Mouse (Mus musculus) lung, postnatal 14 days (tissue): ENCODE data around the gene Ezh1.
A peak's percentile ranks its signal among the peaks of the same experiment; 100 is the strongest.
"Not testable (repeated sequence)": the region's sequence is repeated elsewhere in the genome, so short reads cannot be mapped to it uniquely, and the experiment has no call there.

Experiments used
- DNase-seq: peaks from one replicate; pipeline ENCODE4 v3.0.0; 2021

Ezh1 gene

DNA sequence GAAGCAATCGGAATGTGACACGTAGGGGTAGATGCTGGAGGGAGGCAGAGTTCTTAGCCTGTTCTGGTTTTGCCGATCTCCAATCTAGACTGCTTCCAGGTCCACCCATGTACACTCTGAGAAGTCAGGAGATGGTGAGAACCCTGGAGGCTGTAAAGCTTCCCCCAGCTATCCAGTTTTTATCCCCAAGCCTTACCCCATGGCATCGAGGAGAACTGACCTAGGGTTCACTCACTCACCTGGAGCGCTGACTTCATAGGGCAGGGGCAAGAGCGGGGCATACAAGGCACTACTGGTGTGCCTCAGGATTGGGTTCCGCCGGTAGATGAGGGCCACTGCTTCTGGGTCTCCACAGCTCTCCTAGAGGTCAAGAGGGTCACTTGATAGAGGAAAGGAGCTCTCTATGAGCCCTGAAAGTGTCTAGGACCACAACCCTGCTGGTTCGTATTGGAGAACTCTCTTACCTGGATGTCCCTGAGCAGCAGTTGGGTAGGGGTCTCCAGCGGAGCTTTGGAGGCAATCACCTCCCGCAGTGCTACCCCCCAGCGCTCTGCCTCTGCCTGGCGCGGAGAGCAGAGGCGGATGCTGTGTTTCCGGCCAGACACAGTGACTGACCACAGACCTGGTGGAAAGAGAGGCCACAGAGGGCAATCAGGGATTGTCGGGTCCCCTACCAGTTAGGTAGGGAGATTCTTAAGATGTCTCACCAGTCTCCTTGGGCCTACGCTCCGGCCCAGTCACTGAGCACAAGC is 58.9 kb downstream of the Ezh1 start:
- DNase-seq, result no peak

DNA sequence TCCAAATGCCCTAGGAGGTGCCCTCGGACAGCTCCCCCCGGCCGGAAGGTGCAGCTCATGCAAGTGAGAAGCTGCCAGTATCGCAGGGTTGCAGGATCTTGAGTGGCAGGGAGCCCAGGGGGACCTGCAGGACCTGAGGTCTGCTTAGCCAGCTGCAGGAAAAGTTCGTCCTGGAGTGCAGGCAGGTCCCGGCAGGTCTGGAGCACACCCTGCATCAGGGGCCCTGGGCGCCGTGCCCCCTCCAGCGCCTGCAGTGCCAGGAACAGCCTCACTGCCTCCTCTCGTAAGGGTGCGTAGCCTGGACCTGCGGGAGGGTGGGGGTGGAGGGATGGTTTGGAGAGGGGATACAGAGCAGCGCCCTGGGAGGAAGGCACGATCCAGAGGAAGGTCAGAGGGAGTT is 59.9 kb downstream of the Ezh1 start:
- no peak for DNase-seq

DNA sequence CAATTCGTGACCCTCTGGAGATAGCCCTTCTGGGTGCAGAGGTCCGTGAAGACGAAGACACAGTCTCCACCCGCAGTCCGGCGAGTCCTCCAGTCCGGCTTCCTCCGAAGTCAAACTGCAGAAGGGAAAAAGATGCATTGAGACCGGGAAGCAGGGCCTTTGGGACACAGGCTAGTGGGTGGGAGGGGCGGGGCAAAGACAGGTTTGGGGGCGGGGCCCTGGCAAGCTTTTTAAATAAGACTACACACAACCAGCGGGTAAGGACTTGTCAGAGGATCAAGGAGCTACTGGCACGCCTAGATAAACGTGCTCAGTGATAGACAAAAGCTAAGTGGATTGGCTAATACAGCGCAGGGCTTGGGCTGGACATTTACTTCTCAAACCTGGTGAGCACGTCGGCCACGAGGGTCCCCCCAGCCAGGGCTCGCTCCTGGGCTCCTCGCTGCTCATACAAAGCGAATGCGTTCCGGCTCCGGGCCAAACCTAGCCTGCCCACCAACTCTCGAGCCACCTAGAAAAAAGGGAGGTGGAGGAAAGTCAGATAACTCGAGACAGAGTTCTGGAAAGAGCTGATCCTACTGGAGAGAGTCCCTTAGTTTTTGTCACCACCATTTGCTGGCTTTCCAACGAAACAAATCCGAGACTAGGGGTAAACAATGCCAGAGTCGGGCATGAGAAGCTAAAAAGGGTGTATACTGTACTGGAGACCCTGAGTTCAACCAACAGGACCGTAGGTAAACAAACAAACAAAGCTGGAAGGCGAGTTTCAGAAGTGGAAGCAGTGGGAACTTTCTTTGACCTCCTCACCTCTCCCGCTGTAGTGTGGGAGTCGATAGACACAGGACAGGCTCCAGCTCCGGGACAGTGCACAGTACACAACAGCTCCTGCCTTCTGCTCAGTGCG is 61.3 kb downstream of the Ezh1 start:
- DNase-seq, result no peak

DNA sequence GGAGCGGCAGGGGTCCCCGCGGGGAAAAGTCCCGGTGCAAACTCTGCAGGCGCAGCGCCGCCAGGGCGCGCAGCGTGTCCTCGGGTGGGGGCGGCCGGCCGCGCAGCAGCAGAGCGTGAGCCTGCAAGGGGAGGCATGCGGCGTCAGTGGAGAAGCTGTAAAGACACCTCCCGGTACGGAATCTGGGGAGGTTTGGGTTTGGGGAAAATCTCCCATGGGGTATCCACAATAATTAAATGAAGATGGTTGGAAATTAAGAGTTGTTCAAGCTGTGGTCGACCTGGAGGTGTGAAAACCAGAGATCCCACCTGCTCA is 62.0 kb downstream of the Ezh1 start:
- no peak for DNase-seq

DNA sequence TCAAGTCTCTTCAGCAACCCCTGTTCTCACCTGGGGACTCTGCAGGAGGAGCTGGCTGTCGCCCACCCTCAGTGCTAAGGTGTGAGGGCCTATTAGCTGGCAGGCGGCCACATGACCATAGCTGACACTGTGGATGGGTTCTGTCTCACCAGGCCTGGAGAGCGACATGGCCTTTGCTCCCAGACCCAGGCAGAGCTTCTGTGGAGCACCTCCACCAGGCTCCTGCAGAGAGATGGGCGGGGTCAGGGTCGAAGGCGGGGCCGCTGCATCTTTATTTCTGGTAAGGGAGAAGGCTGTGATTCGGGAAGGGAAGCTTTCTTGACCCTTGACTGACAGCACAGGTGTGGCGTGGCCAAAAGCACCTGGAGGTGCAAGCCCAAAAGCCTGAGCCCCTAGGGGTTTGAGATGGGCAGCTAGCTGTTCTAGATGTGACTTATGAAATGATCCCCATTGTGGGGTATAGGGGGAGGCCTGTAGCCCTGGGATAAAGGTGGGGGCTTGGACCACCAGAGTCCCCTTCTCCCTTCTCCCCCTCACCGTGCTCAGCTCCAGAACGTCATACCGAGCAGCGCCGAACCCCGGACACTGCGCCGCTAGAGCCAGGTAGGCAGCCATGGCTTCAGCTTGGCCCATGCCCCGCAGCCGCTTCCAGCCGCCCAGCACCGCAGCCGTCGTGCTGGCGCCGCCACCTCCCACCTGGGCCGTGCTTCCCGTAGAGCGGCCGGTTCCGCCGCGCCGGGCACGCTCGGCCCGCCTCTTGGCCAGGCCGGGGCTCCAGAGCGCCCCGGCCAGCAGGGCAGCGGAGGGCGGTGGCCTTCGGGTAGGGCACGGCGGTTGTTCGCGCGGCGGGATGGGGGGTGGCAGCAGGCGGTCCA is 62.5 kb downstream of the Ezh1 start:
- no peak for DNase-seq

DNA sequence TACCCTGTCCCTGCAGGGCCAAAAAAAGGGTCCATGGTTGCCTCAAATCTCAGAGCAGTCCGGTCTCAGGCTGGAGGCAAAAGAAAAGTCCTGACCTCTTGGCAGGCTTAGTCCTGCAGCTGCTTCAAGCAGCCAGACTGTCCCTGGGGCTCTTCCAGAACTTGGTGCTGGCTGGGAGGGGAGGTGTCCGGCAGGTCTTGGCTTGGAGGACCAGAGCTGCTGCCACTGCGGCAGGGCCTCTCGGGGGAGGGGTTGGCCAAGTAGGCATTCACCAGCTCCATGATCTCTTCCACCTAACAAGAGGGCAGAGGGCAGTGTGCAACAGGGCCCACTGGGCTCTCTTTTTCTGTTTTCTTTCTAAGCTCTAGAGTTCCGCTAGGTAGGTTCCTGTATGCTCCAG is 63.5 kb downstream of the Ezh1 start:
- DNase-seq, result peak; percentile 59

DNA sequence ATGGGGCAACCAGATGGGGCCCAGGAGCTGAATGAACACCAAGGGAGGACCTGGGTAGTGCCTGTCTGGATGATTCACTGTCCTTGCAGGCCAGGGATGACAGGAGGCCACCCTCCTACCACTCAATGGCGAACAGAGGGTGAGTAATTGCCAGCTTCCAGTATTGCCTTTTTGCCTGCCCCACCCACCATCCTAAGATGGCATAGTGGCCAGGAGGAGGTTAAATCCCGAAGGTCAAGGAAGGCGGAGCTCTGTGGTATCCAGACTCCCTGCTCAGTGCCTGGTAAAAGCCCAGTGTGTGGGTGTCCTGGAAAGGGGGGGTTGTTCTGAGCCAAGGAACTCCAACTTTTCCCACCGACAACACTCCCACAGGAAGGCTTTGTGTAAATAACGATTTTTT is 64.0 kb downstream of the Ezh1 start:
- no peak for DNase-seq

DNA sequence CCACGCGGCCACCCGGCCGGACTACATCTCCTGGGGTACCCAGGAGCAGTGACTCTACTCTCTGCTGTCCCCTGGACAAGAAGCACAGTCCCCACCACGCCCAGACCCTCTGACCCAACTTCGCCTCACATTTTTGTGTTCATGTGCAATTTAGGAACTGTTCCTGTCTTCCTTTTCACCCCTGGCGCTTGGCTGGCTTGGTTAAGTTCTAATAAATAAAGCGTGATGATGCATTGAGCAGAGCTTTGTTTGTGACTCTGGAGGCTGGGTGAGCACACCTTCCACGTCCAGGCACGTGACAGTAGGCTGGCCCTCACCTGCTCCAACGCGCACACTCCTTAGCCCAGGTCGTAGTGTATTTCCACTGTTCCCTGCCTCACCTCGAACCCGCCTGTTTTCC is 64.7 kb downstream of the Ezh1 start:
- no peak for DNase-seq

DNA sequence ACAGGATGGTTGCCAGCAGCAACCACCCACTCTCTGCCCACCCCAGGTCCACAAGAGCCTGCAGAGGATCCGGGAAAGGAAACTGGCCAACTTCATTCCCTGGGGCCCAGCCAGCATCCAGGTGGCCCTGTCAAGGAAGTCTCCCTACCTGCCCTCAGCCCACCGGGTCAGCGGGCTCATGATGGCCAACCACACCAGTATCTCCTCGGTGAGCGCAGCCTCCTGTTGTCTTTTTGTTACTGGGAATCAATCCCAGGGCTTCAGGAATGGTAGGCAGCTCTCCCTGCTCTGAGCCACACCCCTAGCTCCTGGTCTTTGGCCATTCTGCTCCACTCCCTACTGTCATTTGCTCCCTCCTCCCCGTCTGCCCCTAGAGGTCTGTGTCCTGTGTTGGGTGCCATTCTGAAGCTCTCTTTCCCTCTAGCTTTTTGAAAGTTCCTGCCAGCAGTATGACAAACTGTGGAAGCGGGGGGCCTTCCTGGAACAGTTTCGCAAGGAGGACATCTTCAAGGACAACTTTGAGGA is 65.2 kb downstream of the Ezh1 start:
- not testable (repeated sequence) for DNase-seq

DNA sequence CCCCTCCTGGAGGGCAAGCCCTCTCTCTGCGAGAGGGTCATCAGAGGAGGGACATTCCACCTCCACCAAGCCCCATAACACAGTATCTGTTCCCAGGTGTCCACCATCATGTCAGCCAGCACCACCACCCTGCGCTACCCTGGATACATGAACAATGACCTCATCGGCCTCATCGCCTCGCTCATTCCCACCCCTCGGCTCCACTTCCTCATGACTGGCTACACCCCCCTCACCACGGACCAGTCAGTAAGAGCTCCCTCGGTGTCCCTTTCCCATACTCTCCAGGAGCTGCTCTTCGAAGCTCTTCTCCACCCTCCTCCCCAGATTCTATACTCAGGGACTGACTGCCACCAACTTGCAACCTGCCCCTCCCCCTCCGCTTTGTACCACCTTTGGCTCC is 66.1 kb downstream of the Ezh1 start:
- DNase-seq, result not testable (repeated sequence)

DNA sequence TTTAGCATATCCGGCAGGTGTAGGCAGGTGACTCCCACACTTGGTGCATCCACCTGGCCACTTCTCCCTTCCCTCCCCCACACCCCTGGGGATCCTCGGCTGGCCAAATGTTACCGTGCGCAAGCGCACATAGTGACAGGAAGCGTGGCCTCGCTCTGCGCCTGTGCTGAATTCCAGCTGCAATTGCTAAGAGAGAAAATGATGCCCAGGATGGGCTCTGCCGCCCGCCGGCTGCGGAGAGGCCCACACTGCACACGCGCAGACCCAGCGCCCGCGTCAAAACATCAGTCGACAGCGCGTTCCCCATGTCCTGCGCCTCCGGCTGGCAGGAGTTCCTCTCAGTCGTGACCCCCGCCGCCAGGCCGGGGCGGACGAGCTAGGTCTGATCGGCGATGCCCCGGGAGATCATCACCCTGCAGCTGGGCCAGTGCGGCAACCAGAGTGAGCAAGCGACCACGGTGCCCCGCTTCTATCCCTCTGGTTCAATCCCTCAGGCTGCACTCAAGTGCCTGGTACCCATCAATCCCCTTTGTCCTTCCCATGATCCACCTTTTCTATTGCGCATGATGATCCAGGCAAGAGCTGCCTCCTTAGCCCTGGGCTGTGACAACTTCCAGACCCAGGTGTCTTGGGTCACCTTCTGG is 70.4 kb downstream of the Ezh1 start, which contains the start of gene Tubg2:
Gene Tubg2 (plus strand): TSS at position 180 of the 644 bp plus-strand sequence.
- DNase-seq, result peak; percentile 52

DNA sequence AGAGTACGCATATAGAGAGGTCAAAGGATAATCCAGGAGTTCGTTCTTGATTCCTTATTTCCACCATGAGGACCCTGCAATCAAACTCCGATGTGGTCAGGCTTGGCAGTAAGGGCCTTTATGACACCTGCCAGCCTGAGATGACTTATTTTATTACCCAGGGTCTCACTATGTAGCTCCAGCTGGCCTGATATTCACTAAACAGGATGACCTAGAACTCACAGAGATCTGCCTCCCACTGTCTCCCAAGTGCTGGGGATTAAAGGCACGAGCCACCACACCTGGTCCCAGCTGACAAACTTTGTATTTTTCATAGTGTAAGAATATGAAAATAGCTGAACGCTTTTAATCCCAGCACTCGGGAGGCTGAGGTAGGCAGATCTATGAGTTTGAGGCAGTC is 71.1 kb downstream of the Ezh1 start:
- no peak for DNase-seq

DNA sequence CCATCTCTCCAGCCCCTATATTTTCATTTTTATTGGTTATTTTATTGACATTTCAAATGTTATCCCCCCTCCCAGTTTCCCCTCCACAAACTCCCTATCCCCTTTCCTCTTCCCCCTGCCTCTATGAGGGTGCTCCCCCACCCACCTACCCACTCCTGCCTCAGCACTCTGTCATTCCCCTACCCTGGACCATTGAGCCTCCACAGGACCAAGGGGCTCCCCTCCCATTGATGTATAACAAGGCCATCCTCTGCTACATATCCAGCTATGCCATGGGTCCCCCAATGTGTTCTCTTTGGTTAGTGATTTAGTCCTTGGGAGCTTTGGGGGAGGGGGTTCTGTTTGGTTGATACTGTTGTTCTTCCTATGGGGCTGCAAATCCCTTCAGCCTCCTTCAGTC is 71.6 kb downstream of the Ezh1 start:
- no peak for DNase-seq

DNA sequence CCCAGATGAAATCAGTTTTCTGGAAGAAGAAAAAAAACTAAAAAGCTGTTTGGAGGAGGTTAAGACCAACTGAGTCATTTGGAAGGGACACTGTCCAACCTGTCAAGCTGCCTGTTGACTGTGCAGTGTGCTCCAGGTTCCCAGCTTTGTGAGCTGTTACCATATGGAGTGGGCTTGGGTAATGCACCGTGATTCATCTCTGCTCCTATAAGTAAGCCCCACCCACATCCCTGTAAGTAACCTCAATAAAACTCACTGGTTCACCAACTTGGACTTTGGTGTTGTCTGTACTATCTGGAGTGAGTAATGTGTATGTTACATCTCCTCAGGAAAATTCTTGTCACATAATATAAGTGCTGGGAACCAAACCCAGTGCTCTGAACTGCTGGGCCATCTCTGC is 73.4 kb downstream of the Ezh1 start:
- no peak for DNase-seq

DNA sequence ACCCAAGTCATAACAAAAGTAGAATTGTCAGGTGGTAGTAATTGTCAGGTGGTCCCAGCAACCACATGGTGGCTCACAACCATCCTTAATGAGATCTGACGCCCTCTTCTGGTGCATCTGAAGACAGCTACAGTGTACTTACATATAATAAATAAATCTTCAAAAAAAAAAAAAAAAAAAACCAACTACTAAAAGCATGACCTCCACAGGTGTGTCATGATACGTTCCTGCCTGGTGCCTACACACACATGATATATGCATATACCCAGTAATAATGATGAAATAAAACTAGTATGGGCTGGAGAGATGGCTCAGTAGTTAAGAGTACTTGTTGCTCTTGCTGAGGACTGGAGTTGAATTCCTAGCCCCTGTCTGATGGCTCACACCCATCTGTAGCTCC is 75.2 kb downstream of the Ezh1 start:
- DNase-seq, result no peak

DNA sequence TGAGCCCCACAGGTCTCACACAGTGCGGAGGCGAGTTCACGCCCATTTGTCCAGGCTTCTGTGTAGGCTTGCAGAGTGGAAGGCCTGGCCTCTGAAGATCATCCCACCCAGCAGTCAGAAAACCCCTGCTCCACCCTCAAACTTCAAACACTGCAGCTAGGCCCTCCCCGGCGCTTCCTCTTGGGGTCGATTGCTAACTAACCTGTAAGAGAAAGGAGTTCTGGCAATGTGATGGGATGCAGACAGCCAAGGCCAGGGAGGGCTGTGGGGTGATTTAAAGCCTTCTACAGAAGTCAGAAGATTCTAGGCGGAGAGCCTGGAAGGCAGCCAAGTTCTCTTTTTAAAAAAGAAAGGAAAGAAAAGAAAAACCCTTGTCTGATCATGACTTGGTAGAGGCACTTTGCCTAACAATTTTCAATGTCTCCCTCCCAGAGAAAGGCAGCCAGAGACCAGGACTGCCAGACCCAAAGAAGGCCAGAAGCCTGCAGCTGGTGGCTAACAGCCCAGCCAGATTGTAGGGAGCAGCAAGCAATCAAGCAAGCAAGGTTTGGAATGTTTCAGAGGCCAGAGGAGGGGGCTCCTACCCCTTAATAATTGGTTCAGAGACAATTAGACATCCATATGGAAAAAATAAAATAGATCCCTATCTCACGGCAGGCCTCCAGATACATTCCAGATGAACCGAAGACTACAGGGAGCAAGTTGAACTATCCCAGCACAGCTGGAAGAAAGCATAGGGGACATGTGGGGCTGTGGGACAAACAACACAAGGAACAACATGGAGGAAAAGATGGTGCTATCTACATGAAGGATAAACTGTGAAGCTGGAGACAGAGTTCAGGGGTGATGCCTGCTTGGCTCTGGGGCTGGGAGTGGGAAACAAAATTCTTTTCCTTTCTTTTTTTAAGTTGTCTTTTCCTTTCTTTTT is 76.8 kb downstream of the Ezh1 start:
- DNase-seq, result no peak

DNA sequence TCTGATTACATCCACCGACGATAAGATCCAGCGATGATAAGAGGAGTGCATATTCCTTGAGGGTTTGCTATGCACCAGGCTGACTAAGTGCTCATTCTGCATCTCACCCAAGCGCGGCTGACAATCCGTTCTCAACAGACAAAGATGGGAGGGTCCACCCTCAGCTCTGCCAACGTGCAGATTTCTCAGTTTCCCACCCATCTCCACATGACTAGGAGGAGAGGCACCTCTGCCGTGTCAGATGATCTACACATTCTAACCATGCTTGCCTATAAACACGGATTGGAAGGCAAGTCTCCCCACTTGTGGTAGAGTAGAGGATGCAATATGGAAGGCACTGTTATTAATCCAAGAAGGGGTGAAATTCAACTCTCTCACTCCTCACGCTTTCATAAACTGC is 77.5 kb downstream of the Ezh1 start:
- no peak for DNase-seq

DNA sequence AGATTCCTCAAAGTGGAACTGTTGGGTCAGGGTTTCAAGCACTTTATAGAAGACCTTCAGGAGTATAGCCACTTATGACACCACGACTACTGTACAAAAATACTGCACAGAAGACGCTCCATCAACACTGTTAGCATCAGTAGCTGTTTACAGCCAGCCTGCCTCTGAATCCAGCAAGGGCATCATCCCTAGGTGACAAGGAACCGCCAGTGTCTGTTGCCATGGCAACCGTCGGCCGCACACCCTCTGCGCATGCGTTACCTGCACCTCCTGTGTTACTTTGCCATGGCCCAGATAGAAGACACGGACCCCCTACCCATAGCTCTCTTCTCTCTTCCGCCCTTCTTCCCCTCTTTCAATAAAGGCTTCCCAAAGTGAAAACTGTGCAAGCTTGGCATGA is 79.9 kb downstream of the Ezh1 start:
- no peak for DNase-seq

DNA sequence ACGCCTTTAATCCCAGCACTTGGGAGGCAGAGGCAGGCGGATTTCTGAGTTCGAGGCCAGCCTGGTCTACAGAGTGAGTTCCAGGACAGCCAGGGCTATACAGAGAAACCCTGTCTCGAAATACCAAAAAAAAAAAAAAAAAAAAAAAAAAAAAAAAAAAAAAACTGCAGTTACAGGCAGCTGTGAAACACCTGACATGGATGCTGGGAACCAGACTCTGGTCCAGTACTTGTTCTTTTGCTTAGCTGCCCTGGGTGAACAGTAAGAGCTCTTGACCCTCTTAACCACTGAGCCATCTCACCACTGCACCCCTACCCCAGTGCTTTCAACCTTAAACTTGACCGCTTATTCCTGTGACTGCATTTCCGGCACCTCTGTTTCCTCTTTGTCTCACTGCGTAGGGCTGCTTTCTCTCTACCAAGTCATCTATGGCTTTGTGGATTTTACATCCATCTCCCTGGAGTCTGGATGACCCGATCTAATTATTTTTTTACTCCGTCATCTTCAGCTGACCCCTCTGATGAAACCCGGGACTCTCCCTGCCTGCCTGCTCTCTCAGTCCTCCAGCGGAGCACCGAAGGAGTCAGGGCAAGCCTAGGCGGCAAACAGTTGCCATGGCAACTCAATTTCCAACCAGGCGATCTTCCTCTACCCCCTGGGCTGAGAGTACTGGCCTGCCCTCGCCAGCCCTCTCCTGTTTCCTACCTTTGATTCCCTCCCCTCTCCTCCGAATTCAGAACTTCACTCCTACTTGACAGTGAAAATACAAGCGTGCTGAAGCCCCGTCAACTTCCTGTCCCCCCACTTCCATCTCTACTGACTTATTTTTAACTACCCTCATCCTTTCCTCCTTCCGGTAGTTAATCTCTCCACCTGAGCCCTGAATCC is 82.7 kb downstream of the Ezh1 start:
- no peak for DNase-seq

DNA sequence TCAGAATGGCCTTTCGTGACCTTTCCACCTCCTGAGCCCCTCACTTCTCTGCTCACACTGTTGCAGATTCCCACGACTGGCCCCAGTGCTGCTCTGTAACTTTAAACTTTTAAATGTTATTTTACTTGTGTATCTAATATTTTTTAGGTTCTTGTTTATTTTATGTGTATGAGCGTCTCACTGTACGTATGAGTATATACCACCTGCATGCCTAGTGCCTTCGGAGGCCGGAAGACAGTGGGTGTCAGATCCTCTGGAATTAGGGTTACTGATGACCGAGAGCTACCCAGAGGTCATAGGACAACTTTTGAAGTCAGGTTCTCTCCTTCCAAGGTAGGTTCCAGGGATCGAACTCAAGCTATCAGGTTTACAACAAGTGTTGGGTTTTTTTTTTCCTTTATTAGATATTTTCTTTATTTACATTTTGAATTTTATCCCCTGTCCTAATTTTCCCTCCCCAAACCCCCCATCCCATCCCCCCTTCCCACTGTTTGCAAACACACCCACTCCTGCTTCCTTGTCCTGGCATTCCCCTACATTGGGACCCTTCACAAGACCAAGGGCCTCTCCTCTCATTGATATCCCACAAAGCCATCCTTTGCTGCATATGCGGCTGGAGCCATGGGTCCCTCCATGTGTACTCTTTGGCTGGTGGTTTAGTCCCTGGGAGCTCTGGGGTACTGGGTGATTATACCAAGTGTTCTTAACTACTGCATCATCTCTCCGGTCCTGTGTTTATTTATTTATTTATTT is 83.9 kb downstream of the Ezh1 start:
- no peak for DNase-seq
